Mouse (Mus musculus): Measurements from ENCODE around the gene Antxr2.

The Antxr2 gene

GRCm38 (mm10) chr5:97995881-97996280 lies 35.0 kb downstream of the Antxr2 start:
- DNase-seq (ENCODE audit: low spot score in 2 of 2), result no peak

DNA sequence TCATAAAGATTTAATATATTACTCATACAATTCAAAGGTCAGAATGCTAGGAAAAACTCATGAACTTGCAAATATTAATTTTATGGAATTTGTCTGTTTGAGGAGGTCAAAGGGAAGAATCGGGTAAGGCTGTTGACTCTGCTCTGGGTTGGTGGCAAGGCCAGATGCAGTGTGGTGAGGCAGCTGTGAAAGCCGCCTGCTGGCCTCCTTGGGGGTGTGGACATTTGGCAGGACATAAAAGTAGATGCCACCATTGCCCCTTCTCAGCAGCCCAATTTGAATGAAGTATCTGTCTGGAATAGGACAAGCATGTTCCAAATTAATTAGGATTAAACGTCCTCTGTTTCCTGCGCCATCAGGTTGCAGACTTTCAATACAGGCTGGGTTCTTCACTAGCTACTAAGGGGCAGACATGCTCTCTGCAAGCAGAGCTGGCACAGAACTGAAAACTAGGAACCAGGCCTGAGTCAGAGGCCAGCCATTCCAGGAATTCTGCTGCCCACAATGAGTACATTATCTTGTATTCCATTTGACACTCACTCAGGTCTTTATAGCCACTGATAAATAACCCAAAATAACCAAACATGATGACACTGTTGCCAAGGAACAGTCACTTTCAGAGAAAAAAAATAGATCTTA lies 44.1 kb downstream of the Antxr2 start:
- DNase-seq (ENCODE audit: low spot score in 2 of 2), result no peak

DNA sequence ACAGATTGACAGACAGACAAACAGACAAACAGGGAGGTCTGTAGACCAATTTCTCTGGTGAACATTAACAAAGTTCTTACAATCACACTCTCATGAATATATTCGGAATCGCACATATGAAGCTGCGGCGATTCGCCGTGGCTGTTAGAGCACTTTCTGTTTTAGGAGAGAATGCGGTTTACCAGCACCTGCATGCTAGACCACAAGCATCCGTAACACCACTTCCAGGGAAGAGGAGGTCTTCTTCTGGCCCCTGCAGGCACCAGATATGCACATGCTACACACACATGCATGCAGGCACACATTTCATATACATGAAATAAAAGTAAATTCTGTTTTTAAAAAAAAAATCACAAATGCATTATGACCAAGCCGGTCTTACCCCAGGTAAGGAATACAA lies 47.5 kb downstream of the Antxr2 start:
- DNase-seq (ENCODE audit: low spot score in 2 of 2), result no peak

GRCm38 (mm10) chr5:97980472-97980871 lies 50.4 kb downstream of the Antxr2 start:
- DNase-seq (ENCODE audit: low spot score in 2 of 2), result no peak

GRCm38 (mm10) chr5:97973293-97973692 lies 57.5 kb downstream of the Antxr2 start:
- no peak for DNase-seq (ENCODE audit: low spot score in 2 of 2)

DNA sequence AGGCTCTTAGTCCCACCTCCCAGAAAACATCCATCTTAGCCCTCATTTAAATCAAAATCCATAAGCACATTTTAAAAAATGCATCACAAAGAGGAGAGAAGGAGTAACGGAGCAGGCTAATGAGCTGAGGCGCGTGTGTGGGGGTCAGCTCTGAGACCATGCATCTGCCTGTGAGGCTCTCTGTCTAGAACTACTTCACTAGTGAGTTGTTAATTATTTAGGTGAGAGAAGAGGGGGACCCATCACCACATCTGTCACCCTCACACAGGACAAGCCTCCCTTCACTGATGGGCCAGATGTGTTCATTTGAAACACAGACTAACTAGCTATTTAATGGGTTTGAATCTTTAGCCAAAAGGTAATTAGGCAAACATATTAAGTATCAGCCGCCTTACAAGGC lies 58.8 kb downstream of the Antxr2 start:
- no peak for DNase-seq (ENCODE audit: low spot score in 2 of 2)

DNA sequence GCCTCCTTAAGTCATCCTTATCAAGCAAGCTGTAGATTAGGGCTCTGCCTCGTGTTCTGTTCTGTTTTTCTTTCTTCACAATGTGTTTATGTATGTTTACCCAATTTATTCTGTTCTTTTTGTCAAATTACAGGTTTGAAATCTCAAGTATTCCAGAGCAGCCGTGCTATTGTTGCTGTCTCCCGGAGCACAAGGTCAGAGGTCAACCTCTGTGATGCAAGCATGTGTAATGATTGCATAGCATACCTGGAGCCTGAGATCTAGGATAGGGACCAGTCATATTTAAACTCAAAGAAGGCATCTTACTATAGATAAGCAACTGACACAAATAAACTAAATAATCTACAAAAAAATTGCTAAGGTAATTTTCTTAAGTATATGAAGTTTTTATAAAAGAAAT lies 59.6 kb downstream of the Antxr2 start:
- no peak for DNase-seq (ENCODE audit: low spot score in 2 of 2)

GRCm38 (mm10) chr5:97967044-97967443 lies 63.8 kb downstream of the Antxr2 start:
- no peak for DNase-seq (ENCODE audit: low spot score in 2 of 2)

DNA sequence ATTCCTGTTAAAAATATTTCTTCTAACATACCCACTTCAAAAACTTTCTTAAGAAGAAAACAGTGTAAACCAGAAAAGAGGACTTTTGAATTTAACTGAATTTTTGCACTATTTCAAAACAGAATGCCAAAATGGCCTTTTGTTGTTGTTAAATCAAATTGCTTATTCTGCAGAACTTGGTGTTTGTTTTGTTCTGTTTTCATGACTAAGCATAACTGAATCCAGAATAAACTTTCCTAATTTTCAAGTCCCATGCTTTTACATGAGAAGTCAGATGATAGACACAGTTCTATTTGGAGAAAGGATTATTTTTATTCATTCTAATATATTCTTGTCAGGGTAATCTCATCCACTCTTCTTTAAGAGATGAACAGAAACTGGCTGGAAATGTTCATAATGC lies 64.7 kb downstream of the Antxr2 start:
- DNase-seq (ENCODE audit: low spot score in 2 of 2), result no peak

DNA sequence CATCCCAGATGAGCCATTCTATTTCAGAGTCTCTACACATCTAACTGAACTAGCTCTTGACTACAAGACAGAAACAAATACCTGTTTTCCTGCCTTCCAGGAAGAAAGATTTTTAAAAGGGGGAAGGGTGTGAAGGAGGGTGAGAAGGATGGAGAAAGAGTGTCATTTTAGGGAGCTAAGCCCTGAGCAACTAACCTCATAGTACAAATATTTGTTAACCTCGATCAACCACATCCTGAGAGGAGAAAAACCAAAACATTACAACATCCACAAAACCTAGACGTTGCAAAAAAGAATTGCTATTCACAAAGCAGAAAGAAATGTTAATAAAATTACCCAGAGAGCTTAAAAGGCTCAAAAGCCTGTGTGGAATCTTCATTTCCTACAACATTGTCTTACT lies 66.4 kb downstream of the Antxr2 start:
- DNase-seq (ENCODE audit: low spot score in 2 of 2), result no peak

DNA sequence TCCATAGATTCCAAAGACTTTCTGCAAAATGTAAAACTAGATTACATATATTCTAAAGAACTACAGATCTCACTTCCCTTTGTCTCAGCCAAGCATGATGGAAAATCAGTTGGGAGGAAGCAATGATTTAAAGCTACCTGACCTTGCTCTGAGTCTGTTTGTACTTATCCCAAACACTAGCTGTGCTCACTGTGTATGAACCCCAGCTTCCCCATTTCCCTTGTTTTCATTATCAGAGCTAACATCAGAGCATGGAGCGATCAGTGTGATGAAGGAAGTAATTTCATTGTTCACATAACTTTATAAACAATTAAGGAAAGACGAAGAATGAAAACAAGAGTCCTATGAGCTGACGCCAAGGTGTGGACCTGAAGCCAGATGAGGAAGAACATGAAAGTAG lies 68.3 kb downstream of the Antxr2 start:
- no peak for DNase-seq (ENCODE audit: low spot score in 2 of 2)

DNA sequence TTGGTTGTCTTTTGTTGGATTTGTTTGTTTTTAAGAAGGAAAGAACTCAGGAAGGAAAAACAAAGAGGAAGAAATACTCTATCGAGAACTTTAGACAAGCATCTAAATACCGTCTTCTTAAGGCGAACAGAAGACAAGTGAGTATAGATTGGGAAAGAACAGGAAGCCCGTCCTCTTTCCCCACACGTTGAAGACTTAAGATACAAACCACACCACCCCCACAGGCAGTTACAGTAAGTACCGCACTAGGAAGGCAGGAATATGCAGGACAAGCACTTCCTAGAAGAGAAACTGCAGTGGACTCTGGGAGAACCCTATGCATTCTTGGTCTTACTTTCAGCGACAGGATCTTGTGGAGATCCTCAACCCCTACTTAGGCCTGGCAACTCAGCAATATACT lies 69.1 kb downstream of the Antxr2 start:
- DNase-seq (ENCODE audit: low spot score in 2 of 2), result no peak

DNA sequence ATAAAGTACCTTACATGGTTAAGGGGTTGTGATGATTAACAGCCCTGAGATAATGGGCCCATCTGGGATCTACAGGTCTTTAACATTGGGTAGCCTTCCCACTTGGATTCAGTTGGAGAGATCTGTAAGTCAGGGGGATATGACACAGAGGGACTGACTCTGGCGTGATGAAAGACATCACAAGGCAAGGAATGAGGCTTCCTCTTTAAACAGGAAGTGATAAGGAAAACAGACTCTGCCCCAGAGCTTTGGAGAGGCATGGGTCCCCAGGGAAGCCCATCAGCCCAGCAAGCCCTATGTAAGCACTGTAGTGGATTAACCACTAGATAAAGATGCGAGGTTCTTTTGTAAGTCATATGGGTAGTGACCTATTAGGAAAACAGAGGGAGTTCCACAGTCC lies 71.2 kb downstream of the Antxr2 start:
- no peak for DNase-seq (ENCODE audit: low spot score in 2 of 2)

- DNase-seq (ENCODE audit: low spot score in 2 of 2), result no peak
These were observed 71.8 kb downstream of the Antxr2 start for GRCm38 (mm10) chr5:97959010-97959409.

GRCm38 (mm10) chr5:97957501-97957900 lies 73.3 kb downstream of the Antxr2 start:
- DNase-seq (ENCODE audit: low spot score in 2 of 2), result no peak

- no peak for DNase-seq (ENCODE audit: low spot score in 2 of 2)
These were observed 76.6 kb downstream of the Antxr2 start for GRCm38 (mm10) chr5:97954193-97954772.

DNA sequence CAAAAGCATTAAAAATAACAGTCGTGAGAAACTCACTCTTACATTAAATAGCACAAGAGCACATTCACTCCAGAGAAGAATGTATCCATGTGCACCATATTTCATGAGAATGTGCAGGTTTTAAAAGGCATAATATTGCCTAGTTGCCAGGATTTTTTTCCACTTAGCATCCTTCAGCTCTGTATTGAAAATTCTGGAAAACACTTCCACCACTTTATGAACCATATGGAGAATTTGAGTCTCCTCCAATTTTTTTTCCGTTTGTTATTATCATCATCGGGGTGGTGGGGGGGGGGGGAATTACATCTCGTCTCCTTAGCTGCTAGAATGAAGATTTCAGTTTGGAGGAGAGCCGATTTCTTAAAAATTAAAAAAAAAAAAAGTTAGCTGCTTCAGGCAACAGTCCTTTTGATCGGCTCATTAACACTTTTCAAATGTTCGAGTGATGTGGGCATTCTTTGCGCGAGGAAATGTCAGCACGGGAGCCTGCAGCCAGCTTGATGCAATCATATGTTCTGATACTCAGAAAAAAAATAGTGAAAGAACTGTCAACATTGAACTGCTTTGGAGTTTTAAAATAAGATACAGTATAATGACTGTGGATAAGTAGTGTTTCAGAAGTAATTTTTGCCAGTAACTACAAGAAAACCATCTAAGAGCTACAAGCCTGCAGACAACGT lies 77.5 kb downstream of the Antxr2 start:
- no peak for DNase-seq (ENCODE audit: low spot score in 2 of 2)

GRCm38 (mm10) chr5:97947261-97947660 lies 83.6 kb downstream of the Antxr2 start:
- no peak for DNase-seq (ENCODE audit: low spot score in 2 of 2)

GRCm38 (mm10) chr5:97946236-97946635 lies 84.6 kb downstream of the Antxr2 start:
- no peak for DNase-seq (ENCODE audit: low spot score in 2 of 2)

DNA sequence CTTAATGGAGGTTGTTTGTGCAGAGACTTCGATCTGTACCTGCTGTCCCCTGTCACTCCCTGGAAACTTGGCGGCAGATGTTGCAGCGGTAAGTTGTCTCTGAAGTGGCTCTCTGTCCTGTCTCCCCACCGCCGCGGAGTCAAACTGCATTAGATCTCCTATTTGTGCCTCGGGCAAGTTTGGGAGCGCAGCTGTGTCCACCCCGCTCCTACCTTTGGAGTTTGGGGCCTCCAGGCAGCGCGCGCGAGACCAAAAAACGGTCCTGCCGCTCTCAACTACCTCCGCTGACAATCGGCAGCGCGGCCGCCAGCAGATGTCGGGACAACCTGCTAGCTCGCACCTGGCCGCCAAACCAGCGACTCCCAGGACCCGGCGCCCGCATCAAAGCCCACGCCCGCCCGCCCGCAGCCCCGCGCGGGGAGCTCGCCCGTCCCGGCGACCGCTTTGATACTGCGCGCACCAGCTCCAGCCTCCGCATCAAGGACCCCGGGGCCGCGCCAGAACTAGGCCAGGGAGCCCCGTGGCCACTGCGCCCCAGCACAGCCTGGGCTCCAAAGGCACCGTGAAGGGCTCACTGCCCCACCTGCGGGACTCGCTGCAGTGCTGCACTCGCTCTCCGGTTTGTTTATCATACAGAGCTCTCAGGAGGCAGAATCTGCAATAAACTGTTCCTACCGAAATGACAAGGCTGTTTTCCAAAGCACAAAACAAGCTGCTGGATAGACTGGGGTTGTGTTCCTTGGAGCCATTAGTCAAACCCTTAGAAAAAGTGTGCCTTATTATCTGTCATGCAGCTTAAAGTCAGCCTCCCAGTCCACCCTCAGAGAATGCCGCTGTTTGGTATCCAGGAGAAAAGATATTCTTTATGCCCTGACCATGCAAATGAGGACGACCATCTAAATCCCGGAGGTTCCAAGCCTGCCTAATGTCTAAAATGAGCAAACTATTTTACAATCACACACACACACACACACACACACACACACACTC lies 95.4 kb downstream of the Antxr2 start:
- DNase-seq (ENCODE audit: low spot score in 2 of 2), result peak; percentile 15 to 18

GRCm38 (mm10) chr5:97917654-97918053 lies 113.2 kb downstream of the Antxr2 start:
- no peak for DNase-seq (ENCODE audit: low spot score in 2 of 2)

DNA sequence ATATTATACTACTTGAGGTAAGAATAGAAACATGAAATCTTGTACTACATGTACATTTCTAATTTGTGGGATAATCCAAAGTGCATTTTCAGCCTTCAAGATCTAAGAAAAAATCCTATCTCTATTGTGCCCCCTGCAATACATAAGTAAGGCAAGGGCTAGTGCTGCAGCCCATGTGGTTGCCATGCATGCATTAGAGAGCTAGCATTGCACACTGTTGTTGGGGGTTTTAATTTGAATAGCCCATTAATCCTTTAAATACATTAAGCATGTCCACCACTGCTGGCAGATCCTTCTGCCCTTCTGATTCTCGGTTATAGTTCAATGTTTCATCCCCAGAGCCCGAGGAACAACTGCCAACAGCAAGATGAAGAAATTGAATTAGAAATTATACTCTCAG lies 116.0 kb downstream of the Antxr2 start:
- DNase-seq (ENCODE audit: low spot score in 2 of 2), result no peak
